Mouse (Mus musculus): Measurements from ENCODE around the gene Dus2. TPM values are rescaled to one million over a fixed set of nuclear protein-coding genes. Genes with fewer than 3 reads are reported as not detected.
A peak's percentile ranks its signal among the peaks of the same experiment; 100 is the strongest.

The Dus2 gene
- polyA plus RNA-seq, 1 experiment: 13.1 TPM

- Histone ChIP-seq H3K4me3 (ENCODE audit: insufficient read depth, poor library complexity, severe bottlenecking) (no peak overlapping the region), H3ac (ENCODE audit: control insufficient read depth, insufficient read length, low read depth) (no peak overlapping the region), H3K36me3 (ENCODE audit: control insufficient read depth, insufficient read depth) (peaks cover 58% of the 10 kb centered on the region), H3K27me3 (ENCODE audit: control insufficient read depth, insufficient read depth, insufficient read length) (no peaks in the 10 kb centered on the region), H3K79me3 (ENCODE audit: low read depth) (no peaks in the 10 kb centered on the region), H3K79me2 (ENCODE audit: control insufficient read depth, insufficient read depth) (no peaks in the 10 kb centered on the region)
- no peak for TF ChIP-seq MYOG (IDR thresholded peaks at IDR 0.05; ENCODE audit: control insufficient read depth, extremely low read depth, insufficient read length)
- no peak for TF ChIP-seq CTCF (IDR thresholded peaks at IDR 0.05; ENCODE audit: control insufficient read depth, insufficient read depth, insufficient read length)
- no peak for TF ChIP-seq CEBPB (IDR thresholded peaks at IDR 0.05; ENCODE audit: low read depth)
- TF ChIP-seq MYOD1 (IDR thresholded peaks at IDR 0.05; ENCODE audit: control insufficient read depth, insufficient read length, low read depth): no peak
- no peak for TF ChIP-seq USF1 (IDR thresholded peaks at IDR 0.05; ENCODE audit: low read depth)
- no peak for TF ChIP-seq FOSL1 (IDR thresholded peaks at IDR 0.05; ENCODE audit: insufficient read depth, low read length, poor library complexity, severe bottlenecking)
- no peak for TF ChIP-seq MAX (IDR thresholded peaks at IDR 0.05)
These were observed 40.0 kb upstream of the Dus2 start for GRCm38 (mm10) chr8:105951057-105951659.

- peaks cover 27% of the 10 kb centered on the region for H3K79me2 ChIP-seq (ENCODE audit: control insufficient read depth, insufficient read depth)
- no peak for TF ChIP-seq CEBPB (IDR thresholded peaks at IDR 0.05; ENCODE audit: low read depth)
- TF ChIP-seq MAX (IDR thresholded peaks at IDR 0.05): no peak
- TF ChIP-seq MYOD1 (IDR thresholded peaks at IDR 0.05; ENCODE audit: control insufficient read depth, insufficient read length, low read depth): no peak
- TF ChIP-seq CTCF (IDR thresholded peaks at IDR 0.05; ENCODE audit: control insufficient read depth, insufficient read depth, insufficient read length): no peak
- TF ChIP-seq FOSL1 (IDR thresholded peaks at IDR 0.05; ENCODE audit: insufficient read depth, low read length, poor library complexity, severe bottlenecking): no peak
- no peak for TF ChIP-seq MYOG (IDR thresholded peaks at IDR 0.05; ENCODE audit: control insufficient read depth, extremely low read depth, insufficient read length)
- no peak for TF ChIP-seq USF1 (IDR thresholded peaks at IDR 0.05; ENCODE audit: low read depth)
- peaks cover 65% of the 10 kb centered on the region for H3K36me3 ChIP-seq (ENCODE audit: control insufficient read depth, insufficient read depth)
These were observed 34.6 kb upstream of the Dus2 start for GRCm38 (mm10) chr8:105956556-105956955.

GRCm38 (mm10) chr8:105957813-105958212, 33.3 kb upstream of the Dus2 start:
- H3K79me2 ChIP-seq (ENCODE audit: control insufficient read depth, insufficient read depth): peaks cover 39% of the 10 kb centered on the region
- peak overlapping the region; percentile 26 for H3ac ChIP-seq (ENCODE audit: control insufficient read depth, insufficient read length, low read depth)
- peaks cover 57% of the 10 kb centered on the region for H3K36me3 ChIP-seq (ENCODE audit: control insufficient read depth, insufficient read depth)
- H3K4me3 ChIP-seq (ENCODE audit: insufficient read depth, poor library complexity, severe bottlenecking): no peak overlapping the region
- TF ChIP-seq USF1 (IDR thresholded peaks at IDR 0.05; ENCODE audit: low read depth): no peak
- TF ChIP-seq CTCF (IDR thresholded peaks at IDR 0.05; ENCODE audit: control insufficient read depth, insufficient read depth, insufficient read length): peak; percentile 23
- no peaks in the 10 kb centered on the region for H3K27me3 ChIP-seq (ENCODE audit: control insufficient read depth, insufficient read depth, insufficient read length)
- peaks cover 28% of the 10 kb centered on the region for H3K79me3 ChIP-seq (ENCODE audit: low read depth)

More at GRCm38 (mm10) chr8:105956556-105956955, 34.6 kb upstream of the Dus2 start:
- no peak overlapping the region for H3K4me3 ChIP-seq (ENCODE audit: insufficient read depth, poor library complexity, severe bottlenecking)
- no peaks in the 10 kb centered on the region for H3K27me3 ChIP-seq (ENCODE audit: control insufficient read depth, insufficient read depth, insufficient read length)
- H3K79me3 ChIP-seq (ENCODE audit: low read depth): peaks cover 16% of the 10 kb centered on the region
- H3ac ChIP-seq (ENCODE audit: control insufficient read depth, insufficient read length, low read depth): no peak overlapping the region

GRCm38 (mm10) chr8:105959350-105959749, 31.8 kb upstream of the Dus2 start:
- Histone ChIP-seq H3ac (ENCODE audit: control insufficient read depth, insufficient read length, low read depth) (no peak overlapping the region), H3K79me2 (ENCODE audit: control insufficient read depth, insufficient read depth) (peaks cover 55% of the 10 kb centered on the region), H3K27me3 (ENCODE audit: control insufficient read depth, insufficient read depth, insufficient read length) (no peaks in the 10 kb centered on the region), H3K4me3 (ENCODE audit: insufficient read depth, poor library complexity, severe bottlenecking) (no peak overlapping the region), H3K79me3 (ENCODE audit: low read depth) (peaks cover 43% of the 10 kb centered on the region), H3K36me3 (ENCODE audit: control insufficient read depth, insufficient read depth) (peaks cover 47% of the 10 kb centered on the region)
- TF ChIP-seq USF1 (IDR thresholded peaks at IDR 0.05; ENCODE audit: low read depth): no peak
- no peak for TF ChIP-seq MYOG (IDR thresholded peaks at IDR 0.05; ENCODE audit: control insufficient read depth, extremely low read depth, insufficient read length)
- no peak for TF ChIP-seq CTCF (IDR thresholded peaks at IDR 0.05; ENCODE audit: control insufficient read depth, insufficient read depth, insufficient read length)
- no peak for TF ChIP-seq CEBPB (IDR thresholded peaks at IDR 0.05; ENCODE audit: low read depth)
- no peak for TF ChIP-seq FOSL1 (IDR thresholded peaks at IDR 0.05; ENCODE audit: insufficient read depth, low read length, poor library complexity, severe bottlenecking)
- no peak for TF ChIP-seq MAX (IDR thresholded peaks at IDR 0.05)
- no peak for TF ChIP-seq MYOD1 (IDR thresholded peaks at IDR 0.05; ENCODE audit: control insufficient read depth, insufficient read length, low read depth)

GRCm38 (mm10) chr8:105961101-105961500, 30.0 kb upstream of the Dus2 start:
- peaks cover 50% of the 10 kb centered on the region for H3K79me3 ChIP-seq (ENCODE audit: low read depth)
- peaks cover 34% of the 10 kb centered on the region for H3K36me3 ChIP-seq (ENCODE audit: control insufficient read depth, insufficient read depth)
- no peak overlapping the region for H3K4me3 ChIP-seq (ENCODE audit: insufficient read depth, poor library complexity, severe bottlenecking)
- no peak for TF ChIP-seq USF1 (IDR thresholded peaks at IDR 0.05; ENCODE audit: low read depth)
- TF ChIP-seq CTCF (IDR thresholded peaks at IDR 0.05; ENCODE audit: control insufficient read depth, insufficient read depth, insufficient read length): no peak
- TF ChIP-seq FOSL1 (IDR thresholded peaks at IDR 0.05; ENCODE audit: insufficient read depth, low read length, poor library complexity, severe bottlenecking): no peak
- no peak for TF ChIP-seq CEBPB (IDR thresholded peaks at IDR 0.05; ENCODE audit: low read depth)
- TF ChIP-seq MAX (IDR thresholded peaks at IDR 0.05): no peak
- TF ChIP-seq MYOD1 (IDR thresholded peaks at IDR 0.05; ENCODE audit: control insufficient read depth, insufficient read length, low read depth): no peak
- no peak for TF ChIP-seq MYOG (IDR thresholded peaks at IDR 0.05; ENCODE audit: control insufficient read depth, extremely low read depth, insufficient read length)
- peaks cover 70% of the 10 kb centered on the region for H3K79me2 ChIP-seq (ENCODE audit: control insufficient read depth, insufficient read depth)
- H3K27me3 ChIP-seq (ENCODE audit: control insufficient read depth, insufficient read depth, insufficient read length): no peaks in the 10 kb centered on the region
- H3ac ChIP-seq (ENCODE audit: control insufficient read depth, insufficient read length, low read depth): no peak overlapping the region

GRCm38 (mm10) chr8:105961536-105961935, 29.6 kb upstream of the Dus2 start:
- no peak overlapping the region for H3K4me3 ChIP-seq (ENCODE audit: insufficient read depth, poor library complexity, severe bottlenecking)
- H3K79me3 ChIP-seq (ENCODE audit: low read depth): peaks cover 48% of the 10 kb centered on the region
- TF ChIP-seq CTCF (IDR thresholded peaks at IDR 0.05; ENCODE audit: control insufficient read depth, insufficient read depth, insufficient read length) (no peak), USF1 (IDR thresholded peaks at IDR 0.05; ENCODE audit: low read depth) (no peak), MYOD1 (IDR thresholded peaks at IDR 0.05; ENCODE audit: control insufficient read depth, insufficient read length, low read depth) (no peak), FOSL1 (IDR thresholded peaks at IDR 0.05; ENCODE audit: insufficient read depth, low read length, poor library complexity, severe bottlenecking) (no peak), MAX (IDR thresholded peaks at IDR 0.05) (no peak), CEBPB (IDR thresholded peaks at IDR 0.05; ENCODE audit: low read depth) (no peak), MYOG (IDR thresholded peaks at IDR 0.05; ENCODE audit: control insufficient read depth, extremely low read depth, insufficient read length) (no peak)
- peaks cover 30% of the 10 kb centered on the region for H3K36me3 ChIP-seq (ENCODE audit: control insufficient read depth, insufficient read depth)
- no peak overlapping the region for H3ac ChIP-seq (ENCODE audit: control insufficient read depth, insufficient read length, low read depth)
- no peaks in the 10 kb centered on the region for H3K27me3 ChIP-seq (ENCODE audit: control insufficient read depth, insufficient read depth, insufficient read length)
- peaks cover 70% of the 10 kb centered on the region for H3K79me2 ChIP-seq (ENCODE audit: control insufficient read depth, insufficient read depth)

Measured in C2C12 (cell line).